Mouse (Mus musculus) kidney, postnatal 4 days (tissue): Measurements from ENCODE around the gene Ptbp2.
A peak's percentile ranks its signal among the peaks of the same experiment; 100 is the strongest.

Source experiments
- DNase-seq, 2 experiments: peaks; one replicate each; pipeline ENCODE4 v3.0.0; 2021; ENCODE audit warnings: mixed read lengths in 2 of 2

The Ptbp2 gene

DNA sequence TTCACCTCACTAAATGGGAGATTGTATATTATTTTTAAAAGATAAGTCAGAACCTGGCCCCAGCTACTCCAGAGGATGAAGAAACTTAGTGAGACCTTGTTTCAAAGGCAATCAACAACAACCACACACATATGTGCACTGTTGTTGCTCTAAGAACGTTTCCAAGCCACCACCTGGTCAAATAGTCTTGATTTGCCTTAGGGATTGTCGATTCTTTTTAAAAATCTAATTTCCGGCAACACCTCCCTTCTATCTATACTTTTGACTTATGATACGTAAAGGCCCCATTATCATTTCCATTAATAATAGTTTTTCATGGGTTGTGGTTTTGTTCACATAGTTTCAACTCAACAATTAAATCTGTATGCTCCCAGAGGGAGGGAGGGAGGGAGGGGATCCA lies at the start of gene Ptbp2:
Gene Ptbp2, minus strand, starts transcription at position 101 of the 400 bp plus-strand sequence.
- no peak for DNase-seq

DNA sequence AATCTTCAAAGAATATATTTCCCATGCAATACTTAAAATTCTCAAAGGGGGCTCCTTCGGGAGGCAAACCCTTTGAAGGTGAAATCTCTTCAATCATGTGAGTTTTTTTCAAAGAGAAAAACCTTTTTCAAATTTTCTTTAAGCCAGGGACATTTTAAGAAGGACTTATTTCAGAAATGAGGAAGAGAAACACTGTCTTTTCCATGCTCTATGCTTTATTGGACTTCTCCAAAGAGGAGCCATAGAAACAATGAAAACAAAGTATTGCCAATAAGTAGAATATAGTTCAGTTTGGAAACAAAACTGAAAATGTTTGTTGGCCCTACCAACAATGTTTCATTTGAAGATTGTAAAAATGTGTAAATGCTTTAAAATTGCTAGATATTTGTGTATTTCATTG lies 30.4 kb upstream of the Ptbp2 start:
- DNase-seq: no peak

- DNase-seq: no peak
Observed at GRCm38 (mm10) chr3:119806123-119806522, 21.9 kb upstream of the Ptbp2 start.

DNA sequence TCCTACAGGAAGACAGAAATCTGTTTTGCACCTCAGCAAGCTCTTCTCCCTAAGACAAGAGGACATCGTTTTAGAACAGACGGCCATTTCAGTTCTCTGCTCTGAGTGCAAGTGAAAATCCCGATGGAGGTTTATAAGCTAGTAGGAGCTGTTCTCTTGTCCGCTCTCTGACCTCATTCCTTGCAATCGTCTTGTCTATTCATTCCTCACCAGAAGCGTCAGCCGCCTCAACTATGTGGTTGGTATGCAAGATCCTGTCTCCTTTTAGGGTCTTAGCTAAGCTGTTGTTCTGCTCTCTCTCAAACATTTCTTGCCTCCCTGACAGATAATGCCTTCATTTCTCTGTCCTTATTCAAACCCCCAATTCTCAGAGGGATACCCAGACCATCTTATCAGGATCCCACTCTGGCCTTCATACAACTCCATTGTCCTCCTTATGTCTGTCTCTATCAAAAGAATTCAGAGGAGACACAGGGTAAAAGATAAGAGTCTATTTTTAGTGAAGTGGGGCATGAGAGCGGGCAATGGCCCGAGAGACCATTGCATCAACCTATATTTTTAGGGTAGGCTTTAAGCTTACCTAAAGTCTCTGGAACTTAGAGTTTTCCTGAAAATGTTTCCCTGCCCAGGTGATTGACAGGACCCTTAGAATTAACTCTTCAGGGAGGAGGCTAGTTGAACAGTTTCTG lies 10.6 kb upstream of the Ptbp2 start:
- DNase-seq: no peak

DNA sequence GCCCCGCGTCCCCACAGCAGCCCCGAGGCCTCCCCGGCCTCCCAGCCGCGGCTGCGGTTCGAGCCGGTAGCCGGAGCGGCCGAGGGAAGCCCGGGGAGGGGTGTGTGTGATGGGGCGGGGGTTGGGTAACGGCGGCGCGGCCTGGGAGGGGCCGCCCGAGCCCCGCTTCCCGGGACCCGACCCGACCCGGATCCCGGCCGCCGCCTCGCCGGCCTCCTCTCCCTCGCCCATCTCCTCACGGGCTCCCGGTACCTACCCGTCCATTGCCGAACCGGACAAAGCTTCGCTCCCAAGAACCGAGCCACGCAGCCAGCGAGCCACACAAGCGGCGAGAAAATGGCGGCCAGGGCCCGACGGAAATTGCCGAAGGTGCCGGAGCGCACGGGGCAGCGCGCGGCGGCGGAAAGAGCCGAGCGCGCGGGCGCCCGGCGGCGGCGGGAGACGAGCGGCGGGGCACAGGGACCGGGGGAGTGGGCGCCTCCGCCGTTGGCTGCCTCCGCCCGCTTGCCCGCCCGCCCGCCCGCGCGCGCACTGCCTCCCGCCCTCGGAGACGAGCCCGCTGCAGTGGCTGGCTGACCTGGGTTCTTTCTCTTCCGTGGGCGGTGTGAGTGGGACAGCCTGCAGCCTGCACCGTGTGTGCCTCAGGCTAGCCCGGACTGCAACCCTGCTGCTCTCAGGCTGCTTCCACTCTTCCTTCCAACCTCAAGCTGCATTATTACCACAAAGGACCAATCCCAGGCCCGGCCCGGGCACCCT lies 1.1 kb downstream of the Ptbp2 start:
- DNase-seq: peak; percentile 91 to 95

DNA sequence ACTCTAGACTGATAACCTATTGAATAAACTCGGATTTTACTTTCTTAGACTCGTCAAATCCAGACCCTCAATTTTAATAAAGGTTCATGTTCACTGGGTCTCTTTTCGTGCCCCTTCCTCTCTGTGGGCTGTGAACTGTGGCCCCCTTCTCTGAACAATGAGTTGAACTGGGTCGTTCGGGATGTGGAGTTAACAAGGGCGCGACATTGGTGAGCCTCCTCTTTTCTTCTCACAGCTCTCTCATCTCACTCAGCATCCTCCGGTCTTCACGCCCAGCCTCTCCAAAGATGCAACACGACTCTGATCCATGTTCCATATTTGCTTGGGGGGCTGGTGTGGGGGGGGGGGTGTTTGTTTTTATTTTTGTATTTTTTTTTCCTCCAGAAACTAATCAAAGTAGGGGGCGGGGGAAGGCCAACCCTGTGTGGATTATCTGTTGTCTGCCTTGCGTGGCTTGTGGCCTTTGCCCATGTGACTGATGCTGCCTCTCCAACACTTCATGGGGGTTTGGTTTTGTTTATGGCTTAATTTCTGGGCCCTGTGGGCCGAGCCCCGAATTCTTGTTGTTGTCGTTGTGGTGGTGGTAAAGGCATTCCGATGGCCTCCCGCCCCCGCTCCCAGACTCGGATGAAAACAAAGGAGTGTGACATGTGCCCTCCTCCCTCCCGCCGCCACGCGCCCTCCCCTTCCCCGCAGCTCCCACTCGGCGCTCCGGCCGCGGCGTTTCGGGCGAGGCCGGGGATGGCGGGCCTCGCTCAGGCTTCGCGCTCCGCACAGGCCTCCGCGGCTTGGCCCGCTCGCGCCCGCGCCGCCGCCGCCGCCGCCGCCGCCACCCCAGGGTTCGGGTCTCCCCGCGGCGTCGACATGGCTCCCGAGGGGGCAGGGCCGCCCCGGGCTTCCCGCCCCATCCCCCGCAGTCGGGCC lies 2.0 kb downstream of the Ptbp2 start:
- peak; percentile 72 to 82 for DNase-seq

GRCm38 (mm10) chr3:119780876-119781275 lies 3.4 kb downstream of the Ptbp2 start:
- DNase-seq: no peak

GRCm38 (mm10) chr3:119779261-119779660 lies 5.0 kb downstream of the Ptbp2 start:
- DNase-seq: no peak

DNA sequence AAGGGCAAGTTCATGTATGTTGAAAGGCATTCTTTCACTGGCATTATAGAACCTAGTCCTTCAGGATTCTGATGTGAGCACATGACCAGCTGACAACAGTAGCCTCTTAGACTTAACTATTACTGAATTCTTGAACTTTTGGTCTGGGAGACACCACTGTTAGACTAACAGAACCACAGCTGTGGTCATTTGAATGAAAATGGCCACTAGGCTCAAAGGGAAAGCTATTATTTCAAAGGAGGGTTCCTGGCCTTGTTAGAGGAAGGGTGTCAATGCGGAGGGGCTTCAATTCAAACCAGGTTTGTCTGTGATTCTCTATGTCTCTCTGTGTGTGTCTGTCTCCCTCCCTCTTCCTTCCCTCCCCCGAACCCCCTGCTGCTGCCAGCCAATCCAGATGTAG lies 5.8 kb downstream of the Ptbp2 start:
- no peak for DNase-seq

GRCm38 (mm10) chr3:119776129-119776528 lies 8.1 kb downstream of the Ptbp2 start:
- DNase-seq: no peak

GRCm38 (mm10) chr3:119772789-119773188 lies 11.5 kb downstream of the Ptbp2 start:
- no peak for DNase-seq

- DNase-seq: no peak
Observed at GRCm38 (mm10) chr3:119763772-119764171, 20.5 kb downstream of the Ptbp2 start.

- DNase-seq: no peak
Observed at GRCm38 (mm10) chr3:119761732-119762131, 22.5 kb downstream of the Ptbp2 start.

GRCm38 (mm10) chr3:119753791-119754190 lies 30.5 kb downstream of the Ptbp2 start:
- DNase-seq: no peak

DNA sequence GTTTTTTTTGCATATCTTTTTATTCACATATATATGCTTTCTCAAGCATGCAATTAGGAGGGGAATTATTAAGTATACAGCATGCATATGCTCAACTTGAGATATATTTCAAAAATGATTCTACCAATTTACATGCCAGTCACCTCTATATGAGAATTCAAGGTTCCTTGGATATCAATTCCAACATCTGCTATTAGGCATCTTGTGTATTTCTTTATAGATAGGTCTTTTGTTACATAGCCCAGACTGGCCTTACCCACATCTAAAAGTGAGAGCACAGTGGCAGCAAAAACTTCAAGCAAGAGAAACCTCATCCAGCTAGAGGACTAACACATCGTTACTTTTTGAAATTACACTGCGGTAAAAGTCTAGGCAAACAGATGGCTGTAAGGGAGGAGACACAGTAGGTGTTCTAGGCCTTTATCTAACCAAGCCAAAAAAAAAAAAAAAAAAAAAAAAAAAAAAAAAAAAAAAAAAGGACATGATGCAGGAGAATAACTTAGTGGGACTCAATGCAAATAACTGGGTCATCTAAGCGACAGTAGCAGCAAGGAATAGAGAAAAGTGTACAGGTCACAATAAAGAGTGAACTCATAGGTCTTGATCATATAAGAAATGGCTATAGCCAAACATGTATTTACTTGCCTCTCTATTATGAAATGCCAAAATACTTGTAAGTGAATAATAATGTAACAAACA lies 34.6 kb downstream of the Ptbp2 start:
- DNase-seq: no peak

DNA sequence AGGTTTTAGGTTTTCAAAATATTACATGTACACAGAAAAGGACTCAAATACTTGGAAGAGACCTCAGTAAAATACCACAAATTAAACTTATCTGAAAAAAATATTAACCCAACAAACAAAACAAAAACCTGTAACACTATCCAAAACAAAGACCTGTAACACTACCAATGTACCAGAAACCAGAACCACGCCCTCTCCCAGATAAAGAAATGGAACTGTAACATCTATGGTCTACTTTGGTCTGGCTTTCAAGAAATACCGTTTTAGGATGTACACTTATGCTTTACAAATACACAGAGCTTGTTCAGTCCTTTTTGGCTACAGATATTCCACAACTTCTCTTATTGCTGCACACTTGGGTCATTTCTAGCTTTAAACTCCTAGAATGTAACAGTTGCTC lies 35.1 kb downstream of the Ptbp2 start:
- no peak for DNase-seq

DNA sequence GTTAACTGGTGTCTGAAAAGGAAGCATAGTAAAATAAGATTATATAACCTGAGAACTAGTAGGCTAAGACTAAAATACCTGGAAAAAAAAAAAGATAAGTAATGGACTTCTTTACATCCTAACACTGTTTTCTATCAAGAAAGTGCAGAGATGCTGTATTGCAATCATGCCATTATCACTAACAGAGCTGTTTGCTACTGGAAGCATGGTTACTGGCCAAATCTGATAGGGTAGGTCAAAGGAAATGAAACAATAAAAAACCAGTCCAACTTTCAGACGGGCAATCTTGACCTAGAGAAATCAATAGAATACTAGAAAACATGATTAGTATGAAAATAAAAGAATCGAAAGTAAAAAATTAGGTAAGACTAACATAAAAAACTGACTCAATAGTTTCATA lies 37.6 kb downstream of the Ptbp2 start:
- DNase-seq: no peak

DNA sequence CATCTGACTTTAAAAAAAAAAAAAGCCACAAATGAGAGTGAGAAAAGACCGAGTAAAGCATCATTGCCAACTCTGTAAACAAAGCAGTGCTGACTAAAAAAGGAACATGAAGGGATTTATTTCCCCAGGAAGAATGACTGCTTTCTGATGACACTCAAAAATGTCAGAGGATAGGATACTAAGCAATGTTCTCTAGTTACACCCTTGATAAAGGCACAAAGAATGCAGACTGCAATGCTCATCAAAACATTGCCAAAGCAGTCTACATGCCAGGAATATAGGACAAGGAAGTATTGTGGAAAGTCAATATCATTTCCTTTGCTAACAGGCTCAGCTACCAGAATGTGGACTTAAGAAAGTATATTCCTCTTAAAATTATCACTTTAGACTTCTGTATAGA lies 38.5 kb downstream of the Ptbp2 start:
- DNase-seq: no peak

- no peak for DNase-seq
Observed at GRCm38 (mm10) chr3:119729863-119730262, 54.4 kb downstream of the Ptbp2 start.

DNA sequence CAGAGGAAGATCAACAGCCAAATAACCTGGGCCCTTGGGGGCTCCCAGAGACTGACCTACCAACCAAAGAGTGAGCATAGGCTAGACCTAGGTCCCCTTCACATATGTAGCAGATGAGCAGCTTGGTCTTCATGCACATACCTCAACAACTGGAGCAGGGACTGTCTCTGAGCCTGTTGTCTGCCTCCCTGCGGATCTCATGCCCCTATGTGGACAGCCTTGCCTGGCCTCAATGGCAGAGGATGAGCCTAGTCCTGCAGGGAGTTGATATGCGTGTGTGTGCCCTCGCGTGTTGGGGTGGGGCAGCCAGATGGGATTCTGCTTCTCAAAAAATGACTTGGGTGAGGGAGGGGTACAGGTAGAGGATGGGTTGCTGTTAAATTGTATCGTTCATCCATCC lies 72.2 kb downstream of the Ptbp2 start:
- no peak for DNase-seq

- no peak for DNase-seq
Observed at GRCm38 (mm10) chr3:119711503-119711902, 72.8 kb downstream of the Ptbp2 start.

DNA sequence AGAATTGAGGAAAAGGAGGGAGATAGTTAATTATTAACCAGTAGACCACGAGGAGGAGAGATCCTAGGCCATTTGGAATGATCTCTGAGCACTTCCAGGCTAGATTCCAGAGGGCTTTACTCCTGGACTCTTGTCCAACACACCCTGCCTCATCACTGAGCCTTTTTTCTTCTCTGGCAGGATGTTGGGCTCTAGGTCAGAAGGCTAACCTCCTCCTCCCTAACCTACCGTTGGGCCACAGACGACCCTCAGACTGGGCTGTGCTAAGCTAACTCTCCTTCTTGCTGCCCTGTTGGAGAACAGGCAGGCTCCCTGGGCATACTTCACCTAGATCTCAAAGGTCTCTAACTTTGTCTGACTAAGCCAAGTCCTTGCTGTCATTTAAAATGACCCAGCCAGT lies 82.8 kb downstream of the Ptbp2 start:
- peak; percentile 11 to 25 for DNase-seq

DNA sequence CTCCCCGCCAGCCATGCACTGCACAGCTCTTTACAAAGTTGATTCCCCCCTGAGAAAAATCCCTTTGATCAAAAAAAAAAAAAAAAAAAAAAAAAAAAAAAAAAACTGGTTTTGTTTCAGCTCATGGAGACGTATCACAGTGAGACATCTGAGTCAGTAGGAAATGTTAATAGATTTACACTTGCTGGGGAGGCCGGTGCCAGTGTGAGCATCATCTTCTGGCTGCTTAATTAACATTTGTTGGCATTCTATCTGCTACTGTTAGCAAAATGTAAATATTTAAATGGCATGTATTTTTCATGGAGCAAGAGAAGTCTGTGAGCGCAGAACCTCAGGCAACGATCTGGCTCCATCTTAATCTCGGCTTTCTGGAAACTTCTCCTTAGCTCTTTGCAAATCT lies 99.5 kb downstream of the Ptbp2 start:
- no peak for DNase-seq
